Mouse (Mus musculus): Measurements from ENCODE around the gene Gm4353. TPM values are rescaled to one million over a fixed set of nuclear protein-coding genes. Genes with fewer than 3 reads are reported as not detected.

The Gm4353 gene
- 0.13 and 0.38 TPM in 2 replicates for polyA plus RNA-seq (2012; rRNA removed)

DNA sequence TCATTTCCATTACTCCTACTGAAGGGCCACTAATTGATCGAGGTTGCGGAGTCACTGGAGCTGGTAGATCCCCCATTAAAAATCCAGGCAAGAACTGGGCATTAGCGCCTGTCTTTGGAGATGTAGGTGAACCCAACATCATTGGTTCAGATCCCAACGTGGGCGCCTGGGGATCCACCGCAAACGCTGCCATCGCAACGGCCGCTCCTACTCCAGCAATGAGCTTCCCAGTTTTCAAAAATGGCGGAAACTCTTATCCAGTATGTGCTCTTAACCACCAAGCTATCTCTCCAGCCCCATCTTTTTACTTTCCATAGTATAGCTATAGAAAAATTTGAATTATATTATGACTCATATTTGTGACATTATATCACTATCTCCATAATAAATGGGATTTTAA, at the start of gene Gm4353:
Gene Gm4353, minus strand, starts transcription at position 270 of the 400 bp plus-strand sequence.

GRCm38 (mm10) chr7:116039196-116039537, 45.3 kb downstream of the Gm4353 start, which contains the start of gene 1110004F10Rik:
1110004F10Rik (plus strand) TSS chr7:116039397.

GRCm38 (mm10) chr7:116038511-116038910, 45.9 kb downstream of the Gm4353 start, which contains the start of gene Sox6:
Sox6 (minus strand) TSS chr7:116038796.

Other genes with a start within 250 kb of the Gm4353 start
- 3.9 and 6.4 TPM in 2 replicates for gene Sox6, start 45.8 kb downstream of the Gm4353 start, polyA plus RNA-seq (2012; rRNA removed)
- 23.0 and 25.9 TPM in 2 replicates for gene 1110004F10Rik, start 45.2 kb downstream of the Gm4353 start, polyA plus RNA-seq (2012; rRNA removed)
- 38.5 and 45.1 TPM in 2 replicates for gene Plekha7, start 223.7 kb upstream of the Gm4353 start, polyA plus RNA-seq (2012; rRNA removed)
- 89.4 and 134 TPM in 2 replicates for gene Rps13, start 249.6 kb upstream of the Gm4353 start, polyA plus RNA-seq (2012; rRNA removed)

Data from colon, adult 2 months (tissue).